Mouse (Mus musculus) gastrocnemius, postnatal 36 days (tissue): ENCODE measurements at regions not wholly inside any gene's neighbourhood (a gene's known extent, or its start where the extent isn't known, plus 50 kb on each side); places are given as distances from the start of the nearest gene placed in this dataset.

ENCODE experiments used
- DNase-seq, 2 experiments: peaks; one replicate each; pipeline ENCODE4 v3.0.0; 2022
- intact Hi-C: fragments of 180-260 bp; cut with DNase I; formaldehyde crosslinking; loops from one replicate; pipeline ENCODE4 v1.15.1; 2025

- intact Hi-C loops = no loop called here
- DNase-seq = no peak
Observed at GRCm38 (mm10) chr13:57365096-57365495, 469.3 kb upstream of the Trpc7 start.

GRCm38 (mm10) chr13:57364396-57364795 is 468.6 kb upstream of the Trpc7 start:
- DNase-seq = no peak
- intact Hi-C loops = no loop called here

- intact Hi-C loops = no loop called here
Observed at GRCm38 (mm10) chr13:57362563-57362962, 466.8 kb upstream of the Trpc7 start.

GRCm38 (mm10) chr13:57361286-57361685 is 465.5 kb upstream of the Trpc7 start:
- DNase-seq = no peak
- intact Hi-C loops = no loop called here

More at GRCm38 (mm10) chr13:57362563-57362962, 466.8 kb upstream of the Trpc7 start:
- no peak for DNase-seq

- intact Hi-C loops = no loop called here
- DNase-seq = no peak
Observed at GRCm38 (mm10) chr13:57354606-57355005, 458.8 kb upstream of the Trpc7 start.

- intact Hi-C loops = no loop called here
- no peak for DNase-seq
Observed at GRCm38 (mm10) chr13:57353976-57354375, 458.2 kb upstream of the Trpc7 start.

GRCm38 (mm10) chr13:57350828-57351227 is 455.0 kb upstream of the Trpc7 start:
- intact Hi-C loops = no loop called here
- no peak for DNase-seq

GRCm38 (mm10) chr13:57338676-57339075 is 442.9 kb upstream of the Trpc7 start:
- no peak for DNase-seq
- intact Hi-C loops = no loop called here

- no peak for DNase-seq
- intact Hi-C loops = no loop called here
Observed at GRCm38 (mm10) chr13:57336596-57336995, 440.8 kb upstream of the Trpc7 start.

- intact Hi-C loops = no loop called here
- no peak for DNase-seq
Observed at GRCm38 (mm10) chr13:57332976-57333375, 437.2 kb upstream of the Trpc7 start.

- intact Hi-C loops = no loop called here
- no peak for DNase-seq
Observed at GRCm38 (mm10) chr13:57331868-57332267, 436.1 kb upstream of the Trpc7 start.

GRCm38 (mm10) chr13:57325306-57325925 is 429.6 kb upstream of the Trpc7 start:
- DNase-seq = no peak
- intact Hi-C loops = no loop called here

GRCm38 (mm10) chr13:57316211-57317005 is 420.6 kb upstream of the Trpc7 start:
- intact Hi-C loops = no loop called here
- DNase-seq = no peak

- intact Hi-C loops = no loop called here
- DNase-seq = no peak
Observed at GRCm38 (mm10) chr13:57314512-57314911, 418.7 kb upstream of the Trpc7 start.

GRCm38 (mm10) chr13:57313731-57314130 is 417.9 kb upstream of the Trpc7 start:
- intact Hi-C loops = no loop called here
- no peak for DNase-seq

- intact Hi-C loops = no loop called here
- no peak for DNase-seq
Observed at GRCm38 (mm10) chr13:57311235-57311634, 415.4 kb upstream of the Trpc7 start.

- intact Hi-C loops = no loop called here
- no peak for DNase-seq
Observed at GRCm38 (mm10) chr13:57309618-57310017, 413.8 kb upstream of the Trpc7 start.

- intact Hi-C loops = no loop called here
- no peak for DNase-seq
Observed at GRCm38 (mm10) chr13:57307971-57308903, 412.4 kb upstream of the Trpc7 start.

GRCm38 (mm10) chr13:57305586-57305985 is 409.8 kb upstream of the Trpc7 start:
- intact Hi-C loops = no loop called here
- DNase-seq = no peak

GRCm38 (mm10) chr13:57303805-57304204 is 408.0 kb upstream of the Trpc7 start:
- no peak for DNase-seq
- intact Hi-C loops = no loop called here
